ENCODE assay signal across 10 mouse cellular contexts in genomic region chr12:85974030-85974429, GRCm38 (mm10).
A peak's percentile ranks its signal among the peaks of the same experiment; 100 is the strongest.
DNase-seq lines count a peak whose midpoint lies in the region; ATAC-seq and TF ChIP-seq lines count a peak whose summit lies in the region.
"Had no signal": no experiment of that assay in that cellular context is flagged by ENCODE, and none has a peak within 500 bp of the region (broad histone marks: within the 10 kb centered on the region; RNA-seq: fewer than 3 reads in every experiment).

No protein-coding gene starts in this region.

- H3K9ac ChIP-seq in stomach, postnatal 0 days (ENCODE audit: low read length): no peak overlapping the region
- H3K9ac ChIP-seq: neural tube, embryonic 13.5 days had no signal

- H3K27me3 ChIP-seq in kidney, adult 2 months (replicated peaks; ENCODE audit: control insufficient read depth, insufficient read depth, low read length): no peaks in the 10 kb centered on the region
- no peaks in the 10 kb centered on the region for H3K27me3 ChIP-seq in stomach, postnatal 0 days (ENCODE audit: control insufficient read depth, insufficient read depth, low read length)
- H3K27me3 ChIP-seq: neural tube, embryonic 13.5 days had no signal

- no peak for DNase-seq in kidney, adult 2 months
- DNase-seq in kidney, adult 18-20 months: no peak
- DNase-seq in urinary bladder, postnatal 14 days (ENCODE audit: low spot score): peak; percentile 38
- no peak for DNase-seq in urinary bladder, postnatal 4 days (ENCODE audit: low spot score in 2 of 2)
- DNase-seq in heart, postnatal 10 days: peak; percentile 66 to 68
- DNase-seq in stomach, postnatal 0 days (ENCODE audit: low spot score): no peak
- no peak for DNase-seq in left cerebral cortex, postnatal 4 days
- no peak for DNase-seq in spleen, adult 12 weeks (ENCODE audit: low spot score)
- DNase-seq: adrenal gland, adult 8-10 months had no signal

- no peak overlapping the region for H3K4me3 ChIP-seq in kidney, adult 2 months (ENCODE audit: insufficient read depth, low read depth, low read length)
- H3K4me3 ChIP-seq in stomach, postnatal 0 days (ENCODE audit: low read depth, low read length): no peak overlapping the region
- H3K4me3 ChIP-seq: neural tube, embryonic 13.5 days had no signal

- no peak for TF ChIP-seq CTCF in kidney, adult 2 months (conservative IDR thresholded peaks at IDR 0.05; ENCODE audit: insufficient read depth, insufficient read length, low read depth, low read length)
- TF ChIP-seq CTCF in stomach, postnatal 0 days (IDR thresholded peaks at IDR 0.05; ENCODE audit: low read depth): no peak

- H3K4me2 ChIP-seq in stomach, postnatal 0 days (replicated peaks; ENCODE audit: low read depth): no peak overlapping the region
- H3K4me2 ChIP-seq: neural tube, embryonic 13.5 days had no signal

- ATAC-seq in stomach, postnatal 0 days (ENCODE audit: low FRiP score, low TSS enrichment): peak; percentile 43; the same call in 1 of the 2 replicates

- no peaks in the 10 kb centered on the region; the same call in 1 of the 2 replicates for H3K4me1 ChIP-seq in kidney, adult 2 months (ENCODE audit: control insufficient read depth, insufficient read depth, low read length)
- peaks cover 2% of the 10 kb centered on the region; the same call in 1 of the 2 replicates for H3K4me1 ChIP-seq in stomach, postnatal 0 days (replicated peaks; ENCODE audit: control insufficient read depth, insufficient read depth)

- 43% methylated on average over 4 of the region's 4 CpGs for WGBS in kidney, adult 2 months
- WGBS in stomach, postnatal 0 days: 33% methylated on average over 4 of the region's 4 CpGs

- intact Hi-C loops in heart, postnatal 10 days (cut with DNase I): no loop called here
- intact Hi-C loops in left cerebral cortex, postnatal 4 days (cut with DNase I): no loop called here

- no peaks in the 10 kb centered on the region for H3K36me3 ChIP-seq in kidney, adult 2 months (ENCODE audit: control insufficient read depth, insufficient read depth, low read length)
- H3K36me3 ChIP-seq in stomach, postnatal 0 days (ENCODE audit: control insufficient read depth, insufficient read depth, low read length): no peaks in the 10 kb centered on the region
- H3K36me3 ChIP-seq: neural tube, embryonic 13.5 days had no signal

- H3K27ac ChIP-seq in kidney, adult 2 months (ENCODE audit: insufficient read depth, low read depth, low read length): peak overlapping the region; percentile 49; the same call in 1 of the 2 replicates
- peak overlapping the region; percentile 82 for H3K27ac ChIP-seq in stomach, postnatal 0 days (replicated peaks)
- H3K27ac ChIP-seq: neural tube, embryonic 13.5 days had no signal

- no peak for TF ChIP-seq EP300 in stomach, postnatal 0 days (optimal IDR thresholded peaks at IDR 0.05)

- H3K9me3 ChIP-seq in stomach, postnatal 0 days (ENCODE audit: control insufficient read depth, low read length): no peaks in the 10 kb centered on the region
- H3K9me3 ChIP-seq: neural tube, embryonic 13.5 days had no signal

- no peak for TF ChIP-seq POLR2A in kidney, adult 2 months (IDR thresholded peaks at IDR 0.05; ENCODE audit: low read depth, low read length)

Comparison
In these comparisons a context has a peak if more than half of its experiments do, and no peak if none do; other contexts are left out.
1. DNase-seq: peak in urinary bladder, postnatal 14 days (single experiment) and heart, postnatal 10 days (2 of 2); none in kidney, adult 2 months (single experiment), kidney, adult 18-20 months (single experiment), urinary bladder, postnatal 4 days (0 of 2), stomach, postnatal 0 days (single experiment), left cerebral cortex, postnatal 4 days (single experiment) and spleen, adult 12 weeks (single experiment).